Mouse (Mus musculus) left cerebral cortex, adult 2 months (tissue): ENCODE data around the gene Ptprn. TPM values are rescaled to one million over a fixed set of nuclear protein-coding genes. Genes with fewer than 3 reads are reported as not detected.

Experiments
- DNase-seq, 2 experiments: peaks; one replicate each; pipeline ENCODE4 v3.0.0; 2021 to 2022; ENCODE audit warnings: low spot score in 2 of 2, mixed read lengths in 1 of 2; ENCODE audit errors: extremely low spot score in 1 of 2
- H3K27ac ChIP-seq: fragments of 200-600 bp; 2 replicates; pipeline ENCODE4 v1.8.1; 2022
- H3K4me3 ChIP-seq: fragments of 200-600 bp; 2 replicates; pipeline ENCODE4 v1.8.1; 2022
- CTCF ChIP-seq: fragments of 200-600 bp; IDR thresholded peaks from 2 replicates; pipeline ENCODE4 v1.8.1; 2022; ENCODE audit warnings: antibody characterized with exemption, mild to moderate bottlenecking, moderate library complexity
- intact Hi-C: fragments of 180-260 bp; cut with DNase I; formaldehyde crosslinking; loops from one replicate; pipeline ENCODE4 v1.15.1; 2025
- total RNA-seq, 2 experiments: library from RNA; stranded (reverse); gene quantifications; 2 replicates each; pipeline ENCODE4 v1.2.3; 2021

The Ptprn gene
- total RNA-seq, 2 experiments from 2014 or later, result 507 to 550 TPM

- intact Hi-C loops, result no loop called here
- DNase-seq, result peak in 1 of 2 experiments; percentile 40
- Histone ChIP-seq H3K4me3 (no peak overlapping the region), H3K27ac (peak overlapping the region; percentile 40; the same call in 1 of the 2 replicates)
- no peak for TF ChIP-seq CTCF
Measured at GRCm38 (mm10) chr1:75283017-75283416, 18.7 kb upstream of the Ptprn start.

- TF ChIP-seq CTCF, result no peak
- peak within 1 kb of the TSS; percentile 50 for H3K4me3 ChIP-seq
- H3K27ac ChIP-seq, result peak within 1 kb of the TSS; percentile 66
- DNase-seq, result no peak
- intact Hi-C loops, result no loop called here
Measured at GRCm38 (mm10) chr1:75278228-75278627, 13.9 kb upstream of the Ptprn start, which contains the start of gene Resp18. TSS of gene Resp18 (minus strand) at chr1:75278415.

GRCm38 (mm10) chr1:75277195-75278188 is 13.2 kb upstream of the Ptprn start:
- Histone ChIP-seq H3K4me3 (peak overlapping the region; percentile 50), H3K27ac (peak overlapping the region; percentile 66)
- intact Hi-C loops, result no loop called here
- no peak for TF ChIP-seq CTCF
- no peak for DNase-seq

GRCm38 (mm10) chr1:75262969-75263951 is 1.0 kb downstream of the Ptprn start:
- peak overlapping the region; percentile 95 for H3K27ac ChIP-seq
- TF ChIP-seq CTCF, result no peak
- peak overlapping the region; percentile 63 for H3K4me3 ChIP-seq
- intact Hi-C loops, result loop anchor here (2.0 kb wide), 2 partner anchors 28 to 44 kb away; partner anchors contain the start of gene Tuba4a
- DNase-seq, result peak; percentile 68 to 72

GRCm38 (mm10) chr1:75261278-75261677 is 3.0 kb downstream of the Ptprn start:
- no peak for DNase-seq
- intact Hi-C loops, result no loop called here
- no peak for TF ChIP-seq CTCF
- Histone ChIP-seq H3K4me3 (no peak overlapping the region), H3K27ac (no peak overlapping the region)

GRCm38 (mm10) chr1:75255516-75256046 is 8.7 kb downstream of the Ptprn start:
- intact Hi-C loops, result loop anchor here (2.0 kb wide), 1 partner anchor 35 kb away; no protein-coding TSS in a partner anchor

GRCm38 (mm10) chr1:75254625-75255013 is 9.7 kb downstream of the Ptprn start:
- Histone ChIP-seq H3K4me3 (no peak overlapping the region), H3K27ac (no peak overlapping the region)
- TF ChIP-seq CTCF, result no peak
- intact Hi-C loops, result loop anchor here (2.0 to 5.0 kb wide), 3 partner anchors 36 to 72 kb away; partner anchors contain the start of genes Abcb6 and Tuba4a
- DNase-seq, result no peak

More at GRCm38 (mm10) chr1:75255516-75256046, 8.7 kb downstream of the Ptprn start:
- Histone ChIP-seq H3K27ac (no peak overlapping the region), H3K4me3 (no peak overlapping the region)
- TF ChIP-seq CTCF, result no peak
- no peak for DNase-seq

- H3K27ac ChIP-seq, result peak overlapping the region; percentile 50; the same call in 1 of the 2 replicates
- intact Hi-C loops, result loop anchor here (2.0 to 5.0 kb wide), 3 partner anchors 37 to 72 kb away; partner anchors contain the start of genes Abcb6 and Tuba4a
- H3K4me3 ChIP-seq, result no peak overlapping the region
- peak; percentile 79 to 90 for DNase-seq
- peak; percentile 97 for TF ChIP-seq CTCF
Measured at GRCm38 (mm10) chr1:75253849-75254624, 10.3 kb downstream of the Ptprn start.

GRCm38 (mm10) chr1:75253029-75253428 is 11.3 kb downstream of the Ptprn start:
- Histone ChIP-seq H3K27ac (no peak overlapping the region), H3K4me3 (no peak overlapping the region)
- DNase-seq, result no peak
- peak; percentile 43 for TF ChIP-seq CTCF
- intact Hi-C loops, result loop anchor here (5.0 kb wide), 2 partner anchors 36 to 71 kb away; partner anchors contain the start of genes Abcb6 and Tuba4a

GRCm38 (mm10) chr1:75252308-75252707 is 12.0 kb downstream of the Ptprn start:
- intact Hi-C loops, result loop anchor here (5.0 kb wide), 2 partner anchors 35 to 70 kb away; partner anchors contain the start of genes Abcb6 and Tuba4a
- DNase-seq, result no peak
- no peak overlapping the region; the same call in 1 of the 2 replicates for H3K27ac ChIP-seq
- H3K4me3 ChIP-seq, result no peak overlapping the region
- TF ChIP-seq CTCF, result no peak
